Mouse (Mus musculus): ENCODE results near the gene 1700029P11Rik. TPM values are rescaled to one million over a fixed set of nuclear protein-coding genes. Genes with fewer than 3 reads are reported as not detected.

1700029P11Rik gene
- polyA plus RNA-seq, 1 experiment = 4.8 TPM

GRCm38 (mm10) chr15:81937098-81937972, 43.0 kb upstream of the 1700029P11Rik start:
- no peaks in the 10 kb centered on the region for H3K27me3 ChIP-seq (ENCODE audit: control insufficient read depth, insufficient read depth, low read length, poor library complexity, severe bottlenecking)
- TF ChIP-seq POLR2A (IDR thresholded peaks at IDR 0.05; ENCODE audit: insufficient read depth, low read length) = no peak
- TF ChIP-seq CTCF (IDR thresholded peaks at IDR 0.05; ENCODE audit: low read depth, low read length) = no peak
- TF ChIP-seq EP300 (IDR thresholded peaks at IDR 0.05; ENCODE audit: insufficient read depth, low read depth, low read length) = no peak
- H3K4me3 ChIP-seq (ENCODE audit: low read depth, low read length) = peak overlapping the region; percentile 45
- no peak overlapping the region for H3K9ac ChIP-seq (ENCODE audit: low read depth, poor library complexity, severe bottlenecking)
- H3K27ac ChIP-seq (ENCODE audit: insufficient read depth, low read length) = no peak overlapping the region
- H3K9me3 ChIP-seq (replicated peaks; ENCODE audit: control insufficient read depth, insufficient read depth, low read length, poor library complexity, severe bottlenecking) = no peaks in the 10 kb centered on the region
- no peaks in the 10 kb centered on the region for H3K36me3 ChIP-seq (ENCODE audit: control insufficient read depth, insufficient read depth, low read length, poor library complexity, severe bottlenecking)
- peaks cover 2% of the 10 kb centered on the region for H3K4me1 ChIP-seq (ENCODE audit: control insufficient read depth, insufficient read depth, low read length)

GRCm38 (mm10) chr15:81938246-81938645, 42.1 kb upstream of the 1700029P11Rik start:
- Histone ChIP-seq H3K9me3 (replicated peaks; ENCODE audit: control insufficient read depth, insufficient read depth, low read length, poor library complexity, severe bottlenecking) (no peaks in the 10 kb centered on the region), H3K27ac (ENCODE audit: insufficient read depth, low read length) (no peak overlapping the region), H3K4me3 (ENCODE audit: low read depth, low read length) (no peak overlapping the region), H3K4me1 (ENCODE audit: control insufficient read depth, insufficient read depth, low read length) (peaks cover 2% of the 10 kb centered on the region), H3K36me3 (ENCODE audit: control insufficient read depth, insufficient read depth, low read length, poor library complexity, severe bottlenecking) (no peaks in the 10 kb centered on the region), H3K27me3 (ENCODE audit: control insufficient read depth, insufficient read depth, low read length, poor library complexity, severe bottlenecking) (no peaks in the 10 kb centered on the region), H3K9ac (ENCODE audit: low read depth, poor library complexity, severe bottlenecking) (no peak overlapping the region)
- TF ChIP-seq POLR2A (IDR thresholded peaks at IDR 0.05; ENCODE audit: insufficient read depth, low read length) (no peak), CTCF (IDR thresholded peaks at IDR 0.05; ENCODE audit: low read depth, low read length) (peak; percentile 89)

GRCm38 (mm10) chr15:81939157-81939715, 41.1 kb upstream of the 1700029P11Rik start:
- Histone ChIP-seq H3K4me3 (ENCODE audit: low read depth, low read length) (no peak overlapping the region), H3K4me1 (ENCODE audit: control insufficient read depth, insufficient read depth, low read length) (peaks cover 2% of the 10 kb centered on the region), H3K9me3 (replicated peaks; ENCODE audit: control insufficient read depth, insufficient read depth, low read length, poor library complexity, severe bottlenecking) (no peaks in the 10 kb centered on the region), H3K9ac (ENCODE audit: low read depth, poor library complexity, severe bottlenecking) (no peak overlapping the region), H3K36me3 (ENCODE audit: control insufficient read depth, insufficient read depth, low read length, poor library complexity, severe bottlenecking) (no peaks in the 10 kb centered on the region), H3K27me3 (ENCODE audit: control insufficient read depth, insufficient read depth, low read length, poor library complexity, severe bottlenecking) (no peaks in the 10 kb centered on the region), H3K27ac (ENCODE audit: insufficient read depth, low read length) (no peak overlapping the region)
- TF ChIP-seq POLR2A (IDR thresholded peaks at IDR 0.05; ENCODE audit: insufficient read depth, low read length) (no peak), EP300 (IDR thresholded peaks at IDR 0.05; ENCODE audit: insufficient read depth, low read depth, low read length) (no peak), CTCF (IDR thresholded peaks at IDR 0.05; ENCODE audit: low read depth, low read length) (no peak)

- no peaks in the 10 kb centered on the region for H3K36me3 ChIP-seq (ENCODE audit: control insufficient read depth, insufficient read depth, low read length, poor library complexity, severe bottlenecking)
- no peak for TF ChIP-seq CTCF (IDR thresholded peaks at IDR 0.05; ENCODE audit: low read depth, low read length)
- TF ChIP-seq POLR2A (IDR thresholded peaks at IDR 0.05; ENCODE audit: insufficient read depth, low read length) = no peak
- no peak for TF ChIP-seq EP300 (IDR thresholded peaks at IDR 0.05; ENCODE audit: insufficient read depth, low read depth, low read length)
- no peak overlapping the region for H3K9ac ChIP-seq (ENCODE audit: low read depth, poor library complexity, severe bottlenecking)
- H3K27me3 ChIP-seq (ENCODE audit: control insufficient read depth, insufficient read depth, low read length, poor library complexity, severe bottlenecking) = no peaks in the 10 kb centered on the region
- peaks cover 2% of the 10 kb centered on the region for H3K4me1 ChIP-seq (ENCODE audit: control insufficient read depth, insufficient read depth, low read length)
- no peak overlapping the region for H3K4me3 ChIP-seq (ENCODE audit: low read depth, low read length)
- no peaks in the 10 kb centered on the region for H3K9me3 ChIP-seq (replicated peaks; ENCODE audit: control insufficient read depth, insufficient read depth, low read length, poor library complexity, severe bottlenecking)
- H3K27ac ChIP-seq (ENCODE audit: insufficient read depth, low read length) = no peak overlapping the region
Measured at GRCm38 (mm10) chr15:81939774-81940173, 40.6 kb upstream of the 1700029P11Rik start.

- TF ChIP-seq POLR2A (IDR thresholded peaks at IDR 0.05; ENCODE audit: insufficient read depth, low read length) = no peak
- no peak for TF ChIP-seq EP300 (IDR thresholded peaks at IDR 0.05; ENCODE audit: insufficient read depth, low read depth, low read length)
- TF ChIP-seq CTCF (IDR thresholded peaks at IDR 0.05; ENCODE audit: low read depth, low read length) = no peak
- Histone ChIP-seq H3K27ac (ENCODE audit: insufficient read depth, low read length) (no peak overlapping the region), H3K9me3 (replicated peaks; ENCODE audit: control insufficient read depth, insufficient read depth, low read length, poor library complexity, severe bottlenecking) (no peaks in the 10 kb centered on the region), H3K4me3 (ENCODE audit: low read depth, low read length) (no peak overlapping the region), H3K9ac (ENCODE audit: low read depth, poor library complexity, severe bottlenecking) (no peak overlapping the region), H3K4me1 (ENCODE audit: control insufficient read depth, insufficient read depth, low read length) (peaks cover 2% of the 10 kb centered on the region), H3K36me3 (ENCODE audit: control insufficient read depth, insufficient read depth, low read length, poor library complexity, severe bottlenecking) (no peaks in the 10 kb centered on the region), H3K27me3 (ENCODE audit: control insufficient read depth, insufficient read depth, low read length, poor library complexity, severe bottlenecking) (no peaks in the 10 kb centered on the region)
Measured at GRCm38 (mm10) chr15:81940219-81940618, 40.1 kb upstream of the 1700029P11Rik start.

GRCm38 (mm10) chr15:81941010-81941409, 39.3 kb upstream of the 1700029P11Rik start:
- Histone ChIP-seq H3K9me3 (replicated peaks; ENCODE audit: control insufficient read depth, insufficient read depth, low read length, poor library complexity, severe bottlenecking) (no peaks in the 10 kb centered on the region), H3K4me3 (ENCODE audit: low read depth, low read length) (no peak overlapping the region), H3K4me1 (ENCODE audit: control insufficient read depth, insufficient read depth, low read length) (peaks cover 2% of the 10 kb centered on the region), H3K9ac (ENCODE audit: low read depth, poor library complexity, severe bottlenecking) (no peak overlapping the region), H3K27ac (ENCODE audit: insufficient read depth, low read length) (no peak overlapping the region), H3K27me3 (ENCODE audit: control insufficient read depth, insufficient read depth, low read length, poor library complexity, severe bottlenecking) (no peaks in the 10 kb centered on the region), H3K36me3 (ENCODE audit: control insufficient read depth, insufficient read depth, low read length, poor library complexity, severe bottlenecking) (no peaks in the 10 kb centered on the region)
- TF ChIP-seq POLR2A (IDR thresholded peaks at IDR 0.05; ENCODE audit: insufficient read depth, low read length) (no peak), EP300 (IDR thresholded peaks at IDR 0.05; ENCODE audit: insufficient read depth, low read depth, low read length) (no peak), CTCF (IDR thresholded peaks at IDR 0.05; ENCODE audit: low read depth, low read length) (no peak)
